Mouse (Mus musculus) naive thymus-derived CD4-positive, alpha-beta T cell, adult 2 months (primary cell): ENCODE measurements around the gene Tmem273.

Experiments
- DNase-seq: peaks from one replicate; pipeline ENCODE4 v3.0.0-alpha.2; 2011; ENCODE audit warnings: low read depth

The Tmem273 gene

GRCm38 (mm10) chr14:32812429-32812828 lies 26.7 kb downstream of the Tmem273 start:
- no peak for DNase-seq

- no peak for DNase-seq
These were observed 29.2 kb downstream of the Tmem273 start for GRCm38 (mm10) chr14:32814961-32815360.

- DNase-seq = peak; percentile 27
These were observed 30.8 kb downstream of the Tmem273 start for GRCm38 (mm10) chr14:32816533-32816932.

GRCm38 (mm10) chr14:32817258-32817657 lies 31.5 kb downstream of the Tmem273 start:
- no peak for DNase-seq

GRCm38 (mm10) chr14:32819297-32819696 lies 33.5 kb downstream of the Tmem273 start:
- no peak for DNase-seq

- DNase-seq = no peak
These were observed 37.0 kb downstream of the Tmem273 start for GRCm38 (mm10) chr14:32822812-32823211.

- no peak for DNase-seq
These were observed 38.1 kb downstream of the Tmem273 start for GRCm38 (mm10) chr14:32823861-32824260.

- DNase-seq = no peak
These were observed 38.7 kb downstream of the Tmem273 start for GRCm38 (mm10) chr14:32824267-32825150.

GRCm38 (mm10) chr14:32825426-32826032 lies 39.8 kb downstream of the Tmem273 start:
- no peak for DNase-seq

GRCm38 (mm10) chr14:32827165-32827564 lies 41.4 kb downstream of the Tmem273 start:
- no peak for DNase-seq

GRCm38 (mm10) chr14:32827994-32828650 lies 42.4 kb downstream of the Tmem273 start:
- DNase-seq = no peak

GRCm38 (mm10) chr14:32833847-32834246 lies 48.1 kb downstream of the Tmem273 start, which contains the start of gene Fam170b:
TSS of gene Fam170b (plus strand) at chr14:32833962.
- no peak for DNase-seq

GRCm38 (mm10) chr14:32835181-32835580 lies 49.4 kb downstream of the Tmem273 start:
- no peak for DNase-seq

- DNase-seq = no peak
These were observed 49.8 kb downstream of the Tmem273 start for GRCm38 (mm10) chr14:32835596-32835995.

- DNase-seq = no peak
These were observed 50.4 kb downstream of the Tmem273 start for GRCm38 (mm10) chr14:32836191-32836590.

- no peak for DNase-seq
These were observed 56.3 kb downstream of the Tmem273 start for GRCm38 (mm10) chr14:32842052-32842451.

GRCm38 (mm10) chr14:32854059-32854458 lies 68.3 kb downstream of the Tmem273 start:
- no peak for DNase-seq

GRCm38 (mm10) chr14:32856246-32856645 lies 70.5 kb downstream of the Tmem273 start:
- DNase-seq = no peak

GRCm38 (mm10) chr14:32856681-32857328 lies 71.0 kb downstream of the Tmem273 start, which contains the start of gene Vstm4:
TSS of gene Vstm4 (plus strand) at chr14:32856756.
- no peak for DNase-seq

GRCm38 (mm10) chr14:32858361-32858760 lies 72.6 kb downstream of the Tmem273 start:
- DNase-seq = no peak

GRCm38 (mm10) chr14:32858941-32859510 lies 73.3 kb downstream of the Tmem273 start:
- no peak for DNase-seq
